Mouse (Mus musculus): ENCODE data around the gene Krt16. TPM values are rescaled to one million over a fixed set of nuclear protein-coding genes. Genes with fewer than 3 reads are reported as not detected.
"Not testable (repeated sequence)": the region's sequence is repeated elsewhere in the genome, so short reads cannot be mapped to it uniquely, and the experiment has no call there.

Gene Krt16
- polyA plus RNA-seq, 2 experiments from 2014 or later, result not detected

DNA sequence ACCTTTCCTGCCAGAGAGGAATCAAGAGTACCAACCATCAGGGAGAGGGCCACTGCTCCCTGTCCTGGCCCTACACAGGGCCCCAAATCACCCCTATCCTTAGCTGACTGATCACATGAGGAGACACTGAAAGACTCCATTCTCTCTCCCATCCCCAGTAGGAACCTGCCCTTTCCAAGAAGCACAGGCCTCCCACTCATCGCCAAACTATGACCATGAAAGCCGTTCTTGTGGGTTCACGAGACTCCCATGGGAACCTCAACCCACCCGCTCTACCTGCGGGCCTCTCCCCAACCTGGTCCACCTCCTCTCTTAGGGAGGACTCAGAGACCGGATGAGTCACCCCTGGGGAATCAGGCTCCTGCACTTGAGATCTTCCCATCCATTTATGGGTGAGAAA lies 6.8 kb upstream of the Krt16 start:
- ATAC-seq, result no peak

DNA sequence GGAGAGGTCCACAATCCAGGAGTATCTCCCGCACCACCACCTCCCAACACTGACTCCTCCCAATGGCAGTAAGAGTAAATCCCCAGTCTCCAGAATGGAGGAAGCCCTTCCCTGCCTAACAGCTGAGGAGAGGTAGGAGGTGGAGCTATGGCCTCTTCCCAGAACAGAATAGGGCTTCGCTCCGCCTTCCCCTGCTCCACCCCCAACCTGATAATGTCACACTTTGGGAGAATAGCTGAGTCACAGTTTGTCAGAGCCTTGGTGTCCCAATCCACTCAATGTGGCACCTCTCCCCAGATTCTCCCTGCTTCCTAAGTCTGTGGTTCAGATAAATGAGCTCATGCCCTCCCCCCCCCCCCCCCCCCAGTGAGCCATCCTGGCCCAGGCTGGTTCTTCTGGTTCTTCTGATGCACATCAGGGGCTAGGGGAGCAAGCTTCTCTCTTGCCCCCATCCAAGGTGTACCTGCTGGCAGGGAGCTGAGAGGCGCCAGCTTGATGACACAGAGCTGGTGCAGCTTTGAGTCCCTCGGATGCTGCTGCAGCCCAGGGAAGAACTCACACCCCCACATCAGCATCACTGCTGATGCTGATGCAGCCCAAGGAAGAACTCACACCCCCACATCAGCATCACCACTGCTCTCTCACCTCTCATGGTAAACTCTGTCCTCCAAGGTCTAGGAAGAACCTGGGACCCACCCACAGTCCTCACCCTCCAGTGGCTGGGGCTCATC lies 5.8 kb upstream of the Krt16 start:
- ATAC-seq, result no peak

DNA sequence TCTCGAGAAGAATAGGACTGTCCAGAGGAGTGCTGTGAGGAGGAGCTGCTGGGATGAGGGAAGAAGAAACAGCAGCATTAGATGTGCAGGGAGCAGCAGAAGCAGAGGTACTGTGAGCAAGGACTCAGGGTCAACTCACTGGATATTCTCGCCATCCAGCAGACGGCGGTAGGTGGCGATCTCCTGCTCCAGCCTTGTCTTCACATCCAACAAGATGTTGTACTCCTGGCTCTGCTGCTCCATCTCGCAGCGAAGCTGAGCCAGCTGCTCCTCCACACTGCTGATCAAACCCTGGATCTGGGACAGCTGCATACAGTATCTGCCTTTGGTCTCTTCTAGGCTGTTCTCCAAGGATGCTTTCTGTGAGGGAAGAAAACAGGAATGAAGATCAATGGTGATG lies 2.2 kb downstream of the Krt16 start:
- not testable (repeated sequence) for ATAC-seq

DNA sequence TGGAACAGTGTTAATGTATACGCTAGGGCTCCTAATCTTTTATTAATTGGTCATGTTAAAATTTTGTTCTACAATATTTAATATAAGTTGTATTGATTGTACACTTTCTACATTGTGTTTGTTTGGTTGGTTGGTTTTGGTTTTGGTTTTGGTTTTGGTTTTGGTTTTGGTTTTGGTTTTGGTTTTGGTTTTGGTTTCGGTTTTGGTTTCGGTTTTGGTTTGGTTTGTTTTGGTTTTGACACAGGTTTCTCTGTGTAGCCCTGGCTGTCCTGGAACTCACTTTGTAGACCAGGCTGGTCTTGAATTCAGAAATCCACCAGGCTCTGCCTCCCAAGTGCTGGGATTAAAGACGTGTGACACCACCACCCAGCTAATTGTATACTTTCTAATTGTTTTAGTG lies 8.4 kb downstream of the Krt16 start:
- ATAC-seq, result not testable (repeated sequence)

GRCm38 (mm10) chr11:100221741-100222140 lies 27.0 kb downstream of the Krt16 start:
- no peak for ATAC-seq

- ATAC-seq, result no peak
Measured at GRCm38 (mm10) chr11:100219304-100219703, 29.4 kb downstream of the Krt16 start.

GRCm38 (mm10) chr11:100208542-100208941 lies 40.2 kb downstream of the Krt16 start:
- no peak for ATAC-seq

- ATAC-seq, result no peak
Measured at GRCm38 (mm10) chr11:100207498-100207897, 41.2 kb downstream of the Krt16 start, which contains the start of gene Krt14. Gene Krt14, minus strand, starts transcription at chr11:100207548.

DNA sequence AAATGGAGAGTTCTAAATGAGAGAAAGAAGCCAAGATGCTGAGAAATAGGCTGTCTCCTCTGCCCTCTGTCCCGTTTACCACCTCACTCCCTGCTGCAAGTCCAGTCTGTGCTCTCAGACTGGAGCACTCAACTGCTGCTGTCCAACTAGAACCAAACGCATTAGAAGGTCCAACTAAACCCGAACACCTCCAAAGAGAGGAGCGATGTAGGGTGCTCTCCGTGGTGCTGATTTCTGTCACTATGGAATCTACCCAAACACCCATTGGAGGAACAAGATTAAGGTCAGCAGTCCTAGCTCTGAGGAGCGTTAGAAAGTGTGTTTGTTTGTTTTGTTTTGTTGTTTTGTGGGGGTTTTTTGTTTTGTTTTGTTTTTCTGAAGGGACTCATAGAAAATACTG lies 45.3 kb downstream of the Krt16 start:
- no peak for ATAC-seq

GRCm38 (mm10) chr11:100202906-100203305 lies 45.8 kb downstream of the Krt16 start:
- ATAC-seq, result no peak

- ATAC-seq, result no peak
Measured at GRCm38 (mm10) chr11:100200104-100200820, 48.4 kb downstream of the Krt16 start.

DNA sequence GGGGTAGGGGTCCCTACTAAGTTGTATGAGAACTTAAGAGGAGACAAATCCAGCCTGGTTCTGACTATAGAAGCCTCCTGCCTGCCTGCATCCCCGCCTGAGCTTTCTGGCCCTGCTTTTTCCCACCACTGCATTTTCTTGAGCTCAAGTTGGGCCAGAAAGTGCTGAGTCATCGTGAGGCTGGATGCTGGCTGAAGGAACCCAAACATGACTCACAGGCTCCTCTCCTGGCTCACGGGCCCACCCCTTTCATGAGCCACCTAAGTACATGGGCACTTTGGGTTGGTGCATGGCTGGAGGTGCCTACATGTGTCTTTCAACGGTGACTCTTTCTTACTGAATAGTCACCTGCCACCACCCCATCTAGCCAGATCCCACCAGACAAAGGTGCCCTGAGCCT lies 50.0 kb downstream of the Krt16 start:
- ATAC-seq, result no peak

Other genes starting within 250 kb of the Krt16 start
- not detected for gene Krt33a, start 232.7 kb downstream of the Krt16 start, polyA plus RNA-seq (2017; shearing (Covaris generic))
- not detected for gene Krt33b, start 219.0 kb downstream of the Krt16 start, polyA plus RNA-seq (2017; shearing (Covaris generic))
- gene Krt34, start 207.3 kb downstream of the Krt16 start, polyA plus RNA-seq (2017; shearing (Covaris generic)), result not detected
- not detected for gene Krt31, start 198.4 kb downstream of the Krt16 start, polyA plus RNA-seq (2017; shearing (Covaris generic))
- gene Krt32, start 160.7 kb downstream of the Krt16 start, polyA plus RNA-seq (2017; shearing (Covaris generic)), result not detected
- not detected for gene Krt35, start 152.7 kb downstream of the Krt16 start, polyA plus RNA-seq (2017; shearing (Covaris generic))
- not detected for gene Krt36, start 143.3 kb downstream of the Krt16 start, polyA plus RNA-seq (2017; shearing (Covaris generic))
- not detected for gene Krt13, start 127.3 kb downstream of the Krt16 start, polyA plus RNA-seq (2017; shearing (Covaris generic))
- gene Krt15, start 113.0 kb downstream of the Krt16 start, polyA plus RNA-seq (2017; shearing (Covaris generic)), result not detected
- not detected for gene Krt19, start 100.2 kb downstream of the Krt16 start, polyA plus RNA-seq (2017; shearing (Covaris generic))
- gene Krt9, start 55.7 kb downstream of the Krt16 start, polyA plus RNA-seq (2017; shearing (Covaris generic)), result not detected
- not detected for gene Krt14, start 41.4 kb downstream of the Krt16 start, polyA plus RNA-seq (2017; shearing (Covaris generic))
- gene Krt17, start 12.1 kb upstream of the Krt16 start, polyA plus RNA-seq (2017; shearing (Covaris generic)), result 1 to 10 TPM in 1 of 2 experiments, under 1 TPM in 1; 0.99 to 1.1 TPM
- gene Krt42, start 21.0 kb upstream of the Krt16 start, polyA plus RNA-seq (2017; shearing (Covaris generic)), result not detected
- 1,000 to 10,000 TPM; 1,765 to 2,357 TPM for gene Eif1, start 71.0 kb upstream of the Krt16 start, polyA plus RNA-seq (2017; shearing (Covaris generic))
- gene Gast, start 85.5 kb upstream of the Krt16 start, polyA plus RNA-seq (2017; shearing (Covaris generic)), result not detected
- gene Hap1, start 107.2 kb upstream of the Krt16 start, polyA plus RNA-seq (2017; shearing (Covaris generic)), result under 1 TPM in 1 of 2 experiments, not detected in 1; 0.87 TPM
- 1 to 10 TPM in 1 of 2 experiments, under 1 TPM in 1; 0.19 to 1.5 TPM for gene Jup, start 148.9 kb upstream of the Krt16 start, polyA plus RNA-seq (2017; shearing (Covaris generic))
- not detected for gene P3h4, start 165.9 kb upstream of the Krt16 start, polyA plus RNA-seq (2017; shearing (Covaris generic))
- gene Fkbp10, start 166.8 kb upstream of the Krt16 start, polyA plus RNA-seq (2017; shearing (Covaris generic)), result not detected
- gene Nt5c3b, start 192.9 kb upstream of the Krt16 start, polyA plus RNA-seq (2017; shearing (Covaris generic)), result 100 to 1,000 TPM; 118 to 125 TPM
- gene Klhl10, start 193.0 kb upstream of the Krt16 start, polyA plus RNA-seq (2017; shearing (Covaris generic)), result not detected
- 1 to 10 TPM; 1.9 to 2.1 TPM for gene Klhl11, start 223.8 kb upstream of the Krt16 start, polyA plus RNA-seq (2017; shearing (Covaris generic))